Mouse (Mus musculus) brain, embryonic 14.5 days (tissue): ENCODE data around the gene Acvr1.

Experiments
- CTCF ChIP-seq: fragments of 200-500 bp; IDR thresholded peaks from 2 replicates; pipeline ENCODE4 v1.5.1; 2012; ENCODE audit warnings: inconsistent platforms, mild to moderate bottlenecking, moderate library complexity, borderline replicate concordance; ENCODE audit not compliant: insufficient read depth, insufficient read length; ENCODE audit errors: extremely low read depth
- POLR2A ChIP-seq: fragments of 200-500 bp; IDR thresholded peaks from 2 replicates; pipeline ENCODE4 v1.6.1; 2012; ENCODE audit warnings: mild to moderate bottlenecking, inconsistent platforms, borderline replicate concordance; ENCODE audit not compliant: poor library complexity, insufficient read depth, insufficient read length, severe bottlenecking; ENCODE audit errors: extremely low read depth

DNA sequence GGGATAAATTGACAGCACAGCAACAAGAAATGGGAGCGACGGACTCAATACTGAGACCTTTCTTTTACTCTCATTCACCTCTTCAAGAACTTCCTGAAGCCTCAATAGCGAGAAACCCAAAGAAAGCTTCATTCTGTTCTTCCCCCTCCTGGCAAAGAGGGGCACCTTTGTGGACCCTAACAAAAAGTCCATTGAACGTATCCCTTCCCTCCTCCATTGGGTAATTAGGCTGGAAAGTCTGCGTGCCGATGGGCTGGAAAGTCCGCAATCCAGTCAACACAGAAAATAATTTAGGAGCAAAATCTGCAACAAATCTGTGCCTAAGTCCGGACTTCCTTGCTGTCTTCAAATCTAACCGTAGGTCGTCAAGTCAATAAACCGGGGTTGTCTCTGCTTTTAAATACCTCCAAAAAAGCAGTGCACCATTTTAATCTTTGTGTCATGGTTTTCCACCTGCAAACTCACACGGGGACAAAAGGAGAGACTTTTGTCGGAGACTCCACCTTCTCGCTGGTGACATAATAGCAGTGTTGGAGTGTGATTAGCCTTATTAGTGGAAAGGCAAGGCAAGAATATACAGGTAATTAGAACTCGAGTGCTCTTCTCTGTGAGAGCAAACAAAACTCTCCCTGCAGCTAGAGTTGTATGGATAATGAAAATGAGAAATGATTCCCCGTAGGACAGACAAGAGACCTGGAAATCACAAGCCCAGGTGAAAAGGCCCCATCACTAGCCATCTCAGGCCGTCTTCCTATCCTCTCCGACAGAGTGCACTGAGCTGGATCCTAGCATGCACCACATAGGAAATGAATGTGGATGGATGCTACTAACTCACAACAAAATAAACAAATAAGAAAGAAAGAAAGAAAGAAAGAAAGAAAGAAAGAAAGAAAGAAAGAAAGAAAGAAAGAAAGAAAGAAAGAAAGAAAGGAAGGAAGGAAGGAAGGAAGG lies 73.0 kb downstream of the Acvr1 start:
- TF ChIP-seq CTCF: no peak
- TF ChIP-seq POLR2A: no peak
